In the genomic region with DNA sequence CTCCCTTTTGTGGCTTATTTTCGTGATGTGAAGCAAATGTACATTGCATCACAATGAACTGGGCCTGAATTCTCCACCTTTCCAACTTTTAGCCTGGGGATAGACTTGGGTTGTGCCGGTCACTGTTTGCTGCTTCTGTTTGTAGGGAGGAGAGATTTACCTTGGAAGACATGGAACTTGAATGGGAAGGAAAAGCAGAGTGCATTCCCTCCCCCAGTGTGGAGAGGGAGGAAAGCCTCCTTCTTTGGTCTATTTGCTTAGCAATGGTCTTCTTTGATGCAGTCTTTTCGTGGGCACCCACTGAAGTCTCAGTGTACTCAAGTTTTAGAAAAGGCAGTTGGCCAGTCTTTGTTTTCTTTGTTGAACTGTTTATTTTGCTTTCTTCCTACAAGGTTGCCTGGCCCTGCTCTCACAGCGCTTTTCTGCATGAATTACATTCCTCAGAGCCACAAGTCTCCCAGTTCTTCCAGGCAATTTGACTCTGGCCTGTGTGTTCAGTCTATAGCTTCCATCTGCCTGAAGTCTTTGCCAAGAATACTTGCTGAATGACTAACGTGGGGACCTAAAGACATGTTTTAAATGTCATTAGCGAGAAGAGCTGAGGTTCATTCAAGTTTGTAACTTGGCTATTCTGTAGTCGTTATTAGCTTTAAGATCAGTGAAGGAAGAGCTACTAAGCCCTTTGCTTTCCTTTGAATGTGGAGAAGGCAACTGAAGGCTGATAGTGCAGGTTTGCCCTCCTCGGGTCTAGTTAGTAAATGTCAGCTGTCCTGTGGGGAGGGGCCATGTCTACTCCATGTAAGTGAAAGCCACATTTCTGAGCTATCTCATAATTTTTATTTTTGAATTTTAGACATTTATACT, we compare ENCODE assay signal across 8 mouse cellular contexts.
DNase-seq lines count a peak whose midpoint lies in the region; ATAC-seq and TF ChIP-seq lines count a peak whose summit lies in the region.

No protein-coding gene starts in this region.

- peak; percentile 72; the same call in 1 of the 2 replicates for ATAC-seq in lung, embryonic 15.5 days (ENCODE audit: borderline replicate concordance, extremely low read depth, low FRiP score, low TSS enrichment)
- no peak for ATAC-seq in embryonic facial prominence, embryonic 12.5 days (ENCODE audit: insufficient number of reproducible peaks, insufficient read depth, low FRiP score, low TSS enrichment)
- ATAC-seq in hindbrain, postnatal 0 days: peak; percentile 53; the same call in 1 of the 2 replicates
- 0 out of 2 replicates have a peak, but pooled peaks have one; percentile 22 for ATAC-seq in neural tube, embryonic 15.5 days (ENCODE audit: low FRiP score)

- no peak for DNase-seq in lung, postnatal 10 days
- DNase-seq in hindbrain, postnatal 0 days (ENCODE audit: low spot score): peak; percentile 39
- DNase-seq in cerebellum, postnatal 36 days: no peak
- no peak for DNase-seq in liver
- DNase-seq in adrenal gland, adult (ENCODE audit: inconsistent age in 2 of 2, low spot score in 1 of 2): no peak

- TF ChIP-seq CTCF in hindbrain, postnatal 0 days (IDR thresholded peaks at IDR 0.05; ENCODE audit: low read depth): no peak

- H3K9me3 ChIP-seq in lung, embryonic 15.5 days: no peaks in the 10 kb centered on the region
- H3K9me3 ChIP-seq in embryonic facial prominence, embryonic 12.5 days: no peaks in the 10 kb centered on the region
- H3K9me3 ChIP-seq in hindbrain, postnatal 0 days (ENCODE audit: low read length): no peaks in the 10 kb centered on the region
- no peaks in the 10 kb centered on the region for H3K9me3 ChIP-seq in neural tube, embryonic 15.5 days (replicated peaks)

- H3K4me1 ChIP-seq in lung, embryonic 15.5 days: peaks cover 29% of the 10 kb centered on the region
- H3K4me1 ChIP-seq in embryonic facial prominence, embryonic 12.5 days: peaks cover 49% of the 10 kb centered on the region
- 0 out of 2 replicates have a peak, but pooled peaks cover 10% of the 10 kb centered on the region for H3K4me1 ChIP-seq in hindbrain, postnatal 0 days (ENCODE audit: insufficient read depth, low read length)
- H3K4me1 ChIP-seq in neural tube, embryonic 15.5 days: peaks cover 26% of the 10 kb centered on the region

- no peak overlapping the region for H3K4me3 ChIP-seq in lung, embryonic 15.5 days
- H3K4me3 ChIP-seq in embryonic facial prominence, embryonic 12.5 days: no peak overlapping the region
- H3K4me3 ChIP-seq in hindbrain, postnatal 0 days (ENCODE audit: low read length): no peak overlapping the region
- no peak overlapping the region for H3K4me3 ChIP-seq in neural tube, embryonic 15.5 days (replicated peaks)

- 21% methylated on average over 8 of the region's 8 CpGs for WGBS in lung, embryonic 15.5 days
- WGBS in embryonic facial prominence, embryonic 12.5 days: 25% methylated on average over 8 of the region's 8 CpGs
- WGBS in hindbrain, postnatal 0 days: 22% methylated on average over 8 of the region's 8 CpGs
- WGBS in neural tube, embryonic 15.5 days: 15% methylated on average over 8 of the region's 8 CpGs

- peak overlapping the region; percentile 50 for H3K27ac ChIP-seq in lung, embryonic 15.5 days
- peak overlapping the region; percentile 73 for H3K27ac ChIP-seq in embryonic facial prominence, embryonic 12.5 days
- H3K27ac ChIP-seq in hindbrain, postnatal 0 days: no peak overlapping the region
- no peak overlapping the region for H3K27ac ChIP-seq in neural tube, embryonic 15.5 days (replicated peaks)

- no peak overlapping the region for H3K4me2 ChIP-seq in lung, embryonic 15.5 days
- no peak overlapping the region for H3K4me2 ChIP-seq in embryonic facial prominence, embryonic 12.5 days (replicated peaks)
- H3K4me2 ChIP-seq in hindbrain, postnatal 0 days (ENCODE audit: low read depth, low read length): no peak overlapping the region
- H3K4me2 ChIP-seq in neural tube, embryonic 15.5 days: no peak overlapping the region

- H3K9ac ChIP-seq in lung, embryonic 15.5 days: no peak overlapping the region
- H3K9ac ChIP-seq in embryonic facial prominence, embryonic 12.5 days: no peak overlapping the region
- no peak overlapping the region for H3K9ac ChIP-seq in hindbrain, postnatal 0 days (replicated peaks; ENCODE audit: low read length)
- H3K9ac ChIP-seq in neural tube, embryonic 15.5 days (replicated peaks): no peak overlapping the region

- no peaks in the 10 kb centered on the region for H3K36me3 ChIP-seq in lung, embryonic 15.5 days
- H3K36me3 ChIP-seq in embryonic facial prominence, embryonic 12.5 days: no peaks in the 10 kb centered on the region
- H3K36me3 ChIP-seq in hindbrain, postnatal 0 days (ENCODE audit: insufficient read depth, low read length): no peaks in the 10 kb centered on the region
- H3K36me3 ChIP-seq in neural tube, embryonic 15.5 days: no peaks in the 10 kb centered on the region

- H3K27me3 ChIP-seq in lung, embryonic 15.5 days: no peaks in the 10 kb centered on the region
- no peaks in the 10 kb centered on the region for H3K27me3 ChIP-seq in embryonic facial prominence, embryonic 12.5 days
- no peaks in the 10 kb centered on the region for H3K27me3 ChIP-seq in hindbrain, postnatal 0 days (ENCODE audit: insufficient read depth, low read length)
- H3K27me3 ChIP-seq in neural tube, embryonic 15.5 days (replicated peaks): peaks cover 5% of the 10 kb centered on the region; the same call in 1 of the 2 replicates

Comparison
In these comparisons a context has a peak if more than half of its experiments do, and no peak if none do; other contexts are left out.
1. H3K27ac ChIP-seq: peak in lung, embryonic 15.5 days (single experiment) and embryonic facial prominence, embryonic 12.5 days (single experiment); none in hindbrain, postnatal 0 days (single experiment) and neural tube, embryonic 15.5 days (single experiment).